Mouse (Mus musculus) ES-Bruce4 (cell line): ENCODE measurements at regions not wholly inside any gene's neighbourhood (a gene's known extent, or its start where the extent isn't known, plus 50 kb on each side); places are given as distances from the start of the nearest gene placed in this dataset.

Experiments
- CTCF ChIP-seq: IDR thresholded peaks from one replicate; pipeline ENCODE4 v1.8.1; 2011; ENCODE audit warnings: low read depth, low read length
- EP300 ChIP-seq: IDR thresholded peaks from 2 replicates; pipeline ENCODE4 v1.6.1; 2011; ENCODE audit warnings: low read depth, low read length; ENCODE audit not compliant: insufficient read depth
- POLR2A ChIP-seq: IDR thresholded peaks from one replicate; pipeline ENCODE4 v1.8.1; 2011; ENCODE audit warnings: low read length; ENCODE audit not compliant: insufficient read depth

GRCm38 (mm10) chr3:68760806-68761205, 70.4 kb downstream of the Il12a start:
- TF ChIP-seq CTCF = no peak
- no peak for TF ChIP-seq POLR2A
- no peak for TF ChIP-seq EP300
